Comparison of ENCODE assay signal across 12 mouse cellular contexts in the genomic region with DNA sequence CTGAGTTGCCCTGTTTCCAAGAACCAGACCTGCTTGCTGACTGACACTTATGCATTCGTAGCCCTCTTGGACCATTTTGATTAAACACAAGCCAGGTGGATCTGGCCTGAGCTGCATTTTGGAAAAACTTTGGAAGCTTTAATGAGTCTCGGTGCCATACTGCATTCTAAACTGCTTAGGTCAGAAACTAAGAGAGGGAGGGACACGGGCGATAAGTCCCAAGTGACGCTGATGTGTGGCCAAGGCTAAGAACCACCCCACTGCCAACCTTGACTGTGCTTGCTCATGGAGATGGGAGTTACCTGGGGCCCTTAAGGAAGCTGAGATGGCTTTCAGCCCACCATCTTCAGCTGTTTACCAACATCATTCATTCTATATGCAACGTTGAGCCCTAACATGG.
"Had no signal": no experiment of that assay in that cellular context is flagged by ENCODE, and none has a peak within 500 bp of the region (broad histone marks: within the 10 kb centered on the region; RNA-seq: fewer than 3 reads in every experiment).

No protein-coding gene starts in this region.

- H3K9ac ChIP-seq: limb, embryonic 13.5 days; liver, embryonic 14.5 days; midbrain, embryonic 15.5 days; neural tube, embryonic 12.5 days had no signal

- H3K36me3 ChIP-seq: midbrain, embryonic 15.5 days; neural tube, embryonic 12.5 days had no signal

- H3K4me3 ChIP-seq: limb, embryonic 13.5 days; midbrain, embryonic 15.5 days; neural tube, embryonic 12.5 days had no signal

- H3K9me3 ChIP-seq: limb, embryonic 13.5 days; midbrain, embryonic 15.5 days; neural tube, embryonic 12.5 days had no signal

- H3K27me3 ChIP-seq: limb, embryonic 13.5 days; midbrain, embryonic 15.5 days; neural tube, embryonic 12.5 days had no signal

- H3K4me2 ChIP-seq: limb, embryonic 13.5 days; midbrain, embryonic 11.5 days; midbrain, embryonic 15.5 days; neural tube, embryonic 12.5 days had no signal

- ATAC-seq: midbrain, embryonic 15.5 days had no signal

- H3K27ac ChIP-seq: limb, embryonic 13.5 days; liver, embryonic 14.5 days; midbrain, embryonic 15.5 days; neural tube, embryonic 12.5 days had no signal

- DNase-seq: kidney, adult 11 months; left cerebral cortex, postnatal 4 days; retina, postnatal 1 day; right cerebral cortex, postnatal 4 days; spleen, adult 18-20 months; thymus, adult 2 months; thymus, postnatal 25 days had no signal
